Mouse (Mus musculus) adrenal gland, postnatal 36 days (tissue): ENCODE measurements at regions not wholly inside any gene's neighbourhood (a gene's known extent, or its start where the extent isn't known, plus 50 kb on each side); places are given as distances from the start of the nearest gene placed in this dataset.
A peak's percentile ranks its signal among the peaks of the same experiment; 100 is the strongest.

Source experiments
- DNase-seq, 2 experiments: peaks; one replicate each; pipeline ENCODE4 v3.0.0; 2021; ENCODE audit warnings: mixed read lengths in 1 of 2

DNA sequence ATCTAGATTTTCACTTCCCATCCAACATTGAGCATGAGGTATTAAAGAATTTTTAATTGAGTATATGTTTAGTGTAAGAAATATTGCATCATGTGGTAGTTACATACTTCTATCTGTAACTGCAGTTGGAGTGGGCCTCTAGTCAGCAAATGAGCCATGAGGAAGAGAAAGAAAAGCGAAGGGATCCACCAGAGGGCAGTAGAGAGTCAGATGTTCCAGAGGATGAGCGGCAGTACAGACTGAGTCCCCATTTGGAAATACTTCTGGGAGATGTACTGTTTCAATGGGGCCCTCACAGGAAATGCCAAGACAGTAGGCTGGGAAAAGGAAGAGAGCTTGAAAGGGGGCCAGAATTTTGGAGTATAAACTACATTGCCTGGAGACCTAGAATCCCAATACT lies 221.2 kb downstream of the Myh15 start:
- DNase-seq = peak; percentile 57 to 79

DNA sequence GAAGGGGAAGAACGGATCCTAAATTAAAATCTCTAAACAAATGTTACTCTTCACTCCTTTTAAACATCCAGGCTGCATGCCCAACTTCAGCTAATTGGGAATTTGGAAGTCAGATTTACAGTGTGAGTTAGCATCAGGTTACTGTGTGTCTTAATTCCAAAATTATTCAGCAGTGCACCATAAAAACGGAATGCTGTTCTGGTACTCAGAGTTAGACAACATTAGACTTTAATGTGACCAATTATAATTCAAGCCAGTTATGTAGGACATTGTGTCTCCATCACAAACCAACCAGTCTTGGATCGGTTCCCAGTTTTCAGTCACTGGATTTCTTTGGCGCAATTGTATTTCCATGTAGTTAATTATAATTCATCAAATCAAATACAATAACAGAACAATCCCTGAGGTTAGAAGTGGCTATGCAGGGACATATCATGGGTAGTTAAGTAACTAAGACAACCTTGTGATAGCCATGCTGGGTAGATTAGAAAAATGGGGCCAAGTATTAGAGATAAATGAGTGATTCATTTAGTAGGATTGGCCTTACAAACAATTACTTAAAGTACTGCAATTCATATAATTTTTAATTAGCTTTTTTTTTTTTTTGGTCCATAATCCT lies 230.9 kb downstream of the Myh15 start:
- peak in 1 of 2 experiments; percentile 12 for DNase-seq

DNA sequence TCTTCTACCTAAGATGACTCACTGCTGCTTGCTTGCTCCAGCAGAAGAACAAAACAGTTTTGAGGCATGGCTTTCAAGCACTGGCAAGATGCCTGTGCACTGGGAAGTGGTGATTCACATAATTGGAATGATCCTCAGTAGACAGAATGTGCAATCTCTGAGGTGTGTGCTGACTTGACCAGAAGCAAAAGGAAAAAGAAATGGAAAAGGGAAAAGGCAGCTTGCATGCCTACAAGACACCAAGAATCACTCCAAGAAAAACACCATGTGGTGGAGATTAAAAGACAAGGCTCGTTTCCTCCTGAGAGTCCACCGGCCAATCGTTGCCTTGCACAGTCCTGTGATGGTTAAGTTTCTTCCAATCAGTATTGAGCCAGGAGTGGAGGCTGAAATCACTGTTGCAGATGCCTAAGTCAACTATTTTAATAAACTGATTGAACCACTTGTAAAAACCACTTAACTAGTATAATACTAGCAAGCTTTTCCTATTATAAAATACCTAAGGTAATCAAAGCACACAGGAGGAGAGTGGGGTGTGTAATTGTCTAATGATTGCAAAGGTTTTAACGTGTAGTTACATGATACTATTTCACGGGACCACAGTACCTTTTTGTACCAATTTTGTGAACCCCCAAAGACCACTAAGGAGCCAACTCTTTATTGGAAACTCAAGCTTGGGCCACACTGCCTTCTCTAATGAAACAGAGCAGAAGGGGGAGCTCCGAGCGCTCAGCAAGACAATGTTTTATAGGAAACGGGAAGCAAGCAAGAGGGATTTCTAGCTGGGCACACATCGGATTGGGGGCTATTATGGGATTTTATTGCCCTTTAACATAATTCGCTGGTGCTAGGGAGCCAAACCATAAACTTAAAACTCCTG lies 232.2 kb downstream of the Myh15 start:
- DNase-seq = peak; percentile 33 to 47

DNA sequence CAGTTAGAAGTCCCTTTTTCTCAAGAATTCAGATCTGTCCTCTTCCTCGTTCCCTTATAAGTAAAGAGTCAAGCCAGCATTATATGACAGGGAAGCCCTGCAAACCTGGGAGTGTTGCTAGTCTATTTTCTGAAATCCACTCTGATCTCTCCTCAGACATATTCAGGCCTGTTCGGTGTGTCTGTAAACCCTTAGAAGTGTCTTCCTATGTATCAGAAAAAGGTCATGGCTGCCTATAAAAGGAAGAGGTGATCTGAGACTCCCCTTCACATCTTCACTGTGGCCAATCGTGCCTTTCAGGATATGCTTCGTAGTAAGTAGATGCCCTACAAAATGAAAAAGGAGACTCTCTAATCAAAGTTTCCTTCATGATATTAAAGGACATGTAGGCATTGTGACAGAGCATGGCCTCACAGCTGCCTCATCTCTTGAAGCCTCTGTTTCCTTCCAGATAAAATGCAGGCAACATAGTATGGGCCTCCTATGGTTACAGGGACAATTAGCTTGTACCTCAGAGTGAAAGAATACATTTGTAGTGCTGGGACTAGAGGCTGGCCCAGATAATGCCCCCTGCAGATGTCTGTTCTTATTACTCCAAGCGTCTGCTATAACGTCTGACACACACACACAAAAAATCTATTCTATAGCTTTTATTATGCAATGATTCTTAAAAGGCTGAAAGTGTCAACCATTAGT lies 246.5 kb downstream of the Myh15 start:
- DNase-seq = no peak

DNA sequence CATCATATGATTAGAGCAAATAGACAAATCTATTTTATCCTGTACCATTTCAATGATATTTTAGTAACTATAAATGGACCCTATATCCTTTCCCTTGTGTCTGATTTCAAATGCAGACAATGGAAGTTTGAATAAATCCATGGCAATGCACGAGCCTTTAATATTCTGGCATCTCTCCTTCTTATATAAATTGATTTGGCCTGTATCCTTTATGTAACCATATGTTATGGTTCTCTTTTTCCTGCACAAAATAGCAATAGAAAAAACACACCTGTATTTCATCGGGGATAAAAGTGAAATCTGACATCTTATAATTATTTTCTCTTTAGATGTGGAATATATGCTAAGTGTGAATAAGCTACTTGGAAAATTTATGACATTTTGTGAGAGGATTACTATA lies 247.1 kb downstream of the Myh15 start:
- DNase-seq = no peak

DNA sequence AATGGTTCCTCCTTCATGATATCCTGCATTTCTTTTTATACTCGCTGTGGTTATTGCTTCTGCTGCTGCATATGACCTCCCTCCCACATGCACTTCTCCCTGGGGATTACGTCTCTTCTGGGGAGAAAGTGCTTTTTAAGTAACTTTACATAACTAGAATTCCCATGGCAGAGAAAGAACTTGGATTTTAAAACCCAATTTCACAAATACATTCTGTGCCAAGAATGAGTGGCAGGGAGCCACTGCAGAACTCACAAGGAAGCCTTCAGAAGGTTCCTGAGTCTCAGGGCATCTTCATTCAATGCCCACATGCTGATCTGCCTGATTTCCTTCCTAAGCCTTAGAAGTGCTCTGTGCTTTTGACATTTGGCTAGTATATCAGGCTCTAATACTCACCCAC lies 259.8 kb downstream of the Myh15 start:
- DNase-seq = peak in 1 of 2 experiments; percentile 18

DNA sequence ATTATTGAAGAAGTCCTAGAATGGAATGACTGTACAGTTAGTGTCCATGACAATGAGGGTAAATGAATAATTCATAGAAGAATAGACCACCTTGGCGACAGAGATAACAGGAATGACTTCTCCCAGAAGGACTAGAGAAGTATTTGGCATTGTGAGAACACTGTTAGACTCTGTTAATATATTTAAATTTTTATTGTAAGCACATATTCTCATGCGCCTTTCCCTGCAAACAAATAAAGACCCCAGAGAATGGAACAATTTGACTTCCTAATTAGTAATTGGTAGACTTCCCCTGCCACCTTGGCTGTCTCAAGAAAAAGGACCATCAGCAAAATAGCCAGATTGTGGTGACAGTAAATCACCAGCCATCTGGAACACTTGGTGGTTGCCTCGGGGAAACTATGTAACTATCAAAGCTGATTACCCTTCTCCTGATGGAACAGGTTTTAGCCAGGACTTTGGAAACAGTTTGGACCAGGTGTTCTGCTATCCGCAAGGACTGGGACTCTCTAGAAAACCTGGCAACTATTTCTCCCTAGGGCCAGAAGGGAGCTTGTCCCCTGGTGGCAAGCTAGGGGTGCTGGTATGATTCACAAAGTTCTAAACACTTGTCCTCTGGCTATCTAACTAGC lies 261.9 kb downstream of the Myh15 start:
- DNase-seq = no peak

DNA sequence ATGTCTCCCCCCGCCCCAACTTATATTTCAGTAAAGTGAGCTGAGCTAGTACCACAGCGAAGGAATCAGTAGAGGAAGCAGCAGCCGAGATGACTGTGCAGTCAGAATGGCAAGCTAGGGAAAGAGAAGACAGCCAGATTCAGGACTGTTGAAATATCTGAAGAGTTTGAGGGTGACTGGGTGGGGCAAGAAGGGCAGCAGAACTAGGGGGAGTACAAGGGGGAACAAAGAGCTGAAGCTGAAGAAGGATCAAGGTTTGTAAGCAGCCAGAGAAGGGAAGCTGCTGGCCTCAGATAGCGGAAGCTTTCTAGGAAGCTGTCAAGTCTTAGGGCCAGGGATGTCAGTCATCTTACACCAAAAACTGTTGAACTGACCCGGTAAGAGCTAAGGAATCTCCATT lies 262.5 kb downstream of the Myh15 start:
- DNase-seq = no peak

DNA sequence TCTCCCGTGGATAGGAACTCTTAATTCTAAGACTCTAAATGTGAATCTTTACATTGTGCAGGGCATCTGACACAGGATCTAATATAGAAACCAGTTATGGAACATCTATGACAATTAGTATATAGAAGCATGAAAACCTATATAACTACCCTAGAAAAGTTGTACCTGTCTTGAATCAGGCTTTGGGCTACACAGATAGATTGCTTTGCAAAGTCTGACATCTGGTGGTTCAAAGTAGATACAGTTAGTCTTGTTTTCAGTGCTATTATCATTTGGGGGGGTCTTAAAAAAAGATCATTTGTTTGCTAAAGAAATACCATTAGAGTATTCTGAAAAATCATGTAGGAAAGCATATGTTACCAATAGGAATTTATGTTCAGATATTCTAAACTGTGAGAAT lies 264.7 kb downstream of the Myh15 start:
- DNase-seq = no peak

DNA sequence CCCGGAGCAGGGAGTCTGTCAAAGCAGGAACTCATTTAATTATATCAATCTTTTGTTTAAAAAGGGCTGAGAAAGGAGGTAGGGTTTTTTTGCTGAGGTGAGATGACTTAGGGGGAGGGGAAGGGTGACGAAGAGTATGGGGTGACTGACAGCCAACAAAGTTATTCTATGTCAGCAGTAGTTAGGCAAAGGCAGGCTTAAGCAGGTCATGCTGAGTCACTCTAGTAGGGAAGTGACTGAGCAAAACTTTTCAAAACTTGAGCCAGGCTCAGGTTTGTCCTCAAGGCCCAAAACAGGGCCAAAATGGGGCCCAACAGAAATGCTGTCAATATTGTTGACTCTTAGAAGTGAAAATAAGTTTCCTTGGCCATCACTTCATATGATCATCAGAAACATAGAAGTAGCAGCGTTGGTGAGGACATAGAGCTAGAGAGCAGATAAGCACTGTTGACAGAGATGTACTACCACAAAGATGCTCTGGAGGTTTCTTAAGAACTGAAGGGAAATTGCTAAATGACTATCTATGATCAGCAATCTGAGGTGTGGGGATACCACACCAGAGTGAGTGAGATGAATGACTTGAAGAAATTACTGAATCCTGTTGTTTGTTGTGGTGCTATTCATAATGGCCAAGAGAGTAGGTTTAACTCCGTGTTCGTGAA lies 273.6 kb downstream of the Myh15 start:
- no peak for DNase-seq

DNA sequence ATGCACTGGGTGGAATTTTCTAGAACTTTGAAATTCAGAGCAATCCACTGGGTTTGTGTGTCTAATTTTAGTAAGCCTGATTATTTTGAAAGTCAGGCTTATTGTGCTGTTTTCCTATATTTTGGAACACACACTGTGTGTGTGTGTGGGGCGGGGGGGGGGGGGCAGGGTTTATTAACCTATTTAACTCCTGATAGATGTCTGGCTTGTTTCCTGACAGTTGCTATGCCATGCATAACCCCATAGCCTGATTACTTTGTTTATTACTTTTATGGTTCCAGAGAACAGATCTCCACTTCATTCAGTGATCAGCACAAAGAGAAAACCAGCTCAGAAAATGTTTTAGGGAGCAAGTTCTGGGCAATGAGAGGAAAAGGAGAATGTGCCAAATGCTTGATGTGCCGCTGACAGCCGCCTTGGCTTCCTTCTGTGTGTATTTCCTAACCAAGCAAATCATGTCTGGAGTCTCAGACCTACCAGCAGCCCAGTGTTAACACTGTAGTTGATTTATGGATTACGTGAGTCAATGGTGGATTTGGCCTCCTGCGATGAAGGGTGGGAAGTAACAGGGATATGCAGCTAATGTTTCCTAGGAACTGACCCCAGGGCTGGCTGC lies 274.9 kb downstream of the Myh15 start:
- peak in 1 of 2 experiments; percentile 6 for DNase-seq

DNA sequence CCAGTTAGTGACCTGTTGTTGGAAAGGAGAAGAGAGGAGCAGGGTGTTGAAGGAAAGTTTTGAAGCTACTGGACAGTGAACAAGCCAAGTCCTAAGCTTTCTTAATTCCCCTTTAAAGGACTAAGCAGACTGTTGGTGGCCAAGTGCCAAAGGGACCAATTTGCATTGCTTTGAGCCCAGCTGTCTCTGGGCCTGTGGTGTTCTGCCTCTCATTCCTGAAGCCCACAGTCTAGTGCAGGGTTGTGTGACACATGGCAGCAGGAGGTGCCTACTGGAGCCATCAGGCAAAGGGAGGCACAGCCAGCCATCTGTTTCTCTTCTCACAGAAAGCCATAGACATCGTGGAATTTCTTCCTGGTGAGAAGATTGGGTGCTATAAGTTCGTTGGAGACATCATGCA lies 278.6 kb downstream of the Myh15 start:
- DNase-seq = no peak

DNA sequence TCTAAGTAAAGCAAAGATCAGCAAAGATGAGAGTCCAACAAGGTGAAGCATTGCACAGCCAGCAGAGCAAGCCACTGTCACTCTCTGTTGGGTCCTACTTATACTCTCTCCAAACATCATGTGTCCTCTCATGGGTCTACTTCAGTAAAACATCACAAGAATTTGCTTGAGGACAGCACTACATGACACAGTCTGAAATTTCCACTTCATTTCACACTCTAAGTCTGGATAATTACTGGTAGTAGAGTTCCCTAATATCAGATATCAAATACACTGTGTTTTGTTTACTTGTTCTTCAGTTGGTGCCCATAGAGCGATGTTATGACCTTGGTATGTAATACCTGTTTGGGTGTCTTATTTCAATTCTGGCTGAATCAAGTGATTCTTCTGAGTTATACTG lies 280.7 kb downstream of the Myh15 start:
- DNase-seq = no peak

DNA sequence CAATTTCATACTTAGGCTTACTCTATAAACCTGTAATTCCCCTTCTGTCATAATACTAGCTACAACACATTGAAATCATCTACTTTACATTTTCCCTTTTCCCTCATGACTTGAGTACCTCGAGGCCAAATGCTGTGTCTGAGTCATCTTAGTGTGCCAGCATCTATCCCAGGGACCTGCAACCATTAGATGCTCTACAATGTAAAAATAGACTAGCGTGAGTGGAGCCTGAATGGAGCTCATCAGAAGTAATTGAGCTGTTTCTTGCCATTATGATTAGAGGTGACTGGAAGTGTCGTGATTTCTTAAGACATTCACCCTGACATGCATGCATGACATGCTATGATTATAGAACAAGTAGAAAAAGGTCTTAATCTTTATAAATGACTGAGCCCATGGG lies 301.1 kb downstream of the Myh15 start:
- DNase-seq = no peak

DNA sequence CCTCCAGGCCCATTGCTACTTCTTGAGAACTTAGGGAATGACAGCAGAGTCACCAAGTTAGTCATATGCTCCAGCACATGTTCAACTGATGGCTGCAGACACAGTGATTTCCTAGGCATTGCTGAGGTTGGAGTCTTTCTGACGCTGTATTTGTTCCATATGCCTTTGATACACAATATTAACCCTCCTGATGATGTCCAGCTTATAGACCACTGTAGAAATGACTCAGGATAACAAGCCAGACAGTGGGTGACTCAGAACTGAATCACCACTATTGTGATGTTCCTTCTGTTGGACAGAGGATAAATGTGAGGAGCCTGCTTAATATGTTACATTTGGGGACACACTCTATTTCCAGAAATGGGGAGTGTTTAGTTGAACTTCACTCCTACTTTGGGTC lies 304.4 kb downstream of the Myh15 start:
- no peak for DNase-seq

DNA sequence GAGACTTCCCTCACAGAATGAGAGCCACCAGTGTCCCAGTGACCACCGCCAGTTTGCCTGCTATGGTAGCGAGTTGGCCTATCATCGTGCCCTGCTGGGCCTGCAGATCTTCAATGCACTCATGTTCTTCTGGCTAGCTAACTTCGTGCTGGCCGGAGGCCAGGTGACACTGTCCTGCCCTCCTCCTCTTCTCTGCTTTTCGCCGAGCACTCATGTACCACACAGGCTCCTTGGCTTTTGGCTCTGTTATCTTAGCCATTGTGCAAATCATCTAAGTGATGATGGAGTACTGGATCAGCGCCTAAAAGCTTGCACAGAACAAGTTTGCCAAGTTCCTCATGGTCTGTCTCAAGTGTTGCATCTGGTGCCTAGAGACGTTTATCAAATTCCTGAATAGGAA lies 312.2 kb downstream of the Myh15 start:
- DNase-seq = no peak

DNA sequence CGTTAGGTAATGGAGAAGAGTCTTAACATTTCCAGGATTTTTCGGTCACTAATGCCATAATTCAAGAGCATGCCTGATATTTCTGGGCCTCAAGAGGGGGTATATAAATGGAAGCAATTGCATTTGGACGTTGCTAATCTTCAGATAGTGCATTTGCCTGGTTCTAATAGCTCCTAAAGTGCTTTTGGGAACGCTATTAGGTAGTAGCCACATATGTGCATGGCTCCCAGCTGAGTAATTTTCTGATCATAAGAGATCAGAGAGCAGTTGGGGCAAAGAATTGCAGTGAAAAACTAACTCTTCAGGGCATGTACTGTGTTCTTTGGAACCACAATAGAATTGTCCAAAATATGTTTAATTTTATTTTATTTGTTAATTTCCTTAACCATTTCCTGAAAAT lies 317.8 kb downstream of the Myh15 start:
- DNase-seq = no peak

DNA sequence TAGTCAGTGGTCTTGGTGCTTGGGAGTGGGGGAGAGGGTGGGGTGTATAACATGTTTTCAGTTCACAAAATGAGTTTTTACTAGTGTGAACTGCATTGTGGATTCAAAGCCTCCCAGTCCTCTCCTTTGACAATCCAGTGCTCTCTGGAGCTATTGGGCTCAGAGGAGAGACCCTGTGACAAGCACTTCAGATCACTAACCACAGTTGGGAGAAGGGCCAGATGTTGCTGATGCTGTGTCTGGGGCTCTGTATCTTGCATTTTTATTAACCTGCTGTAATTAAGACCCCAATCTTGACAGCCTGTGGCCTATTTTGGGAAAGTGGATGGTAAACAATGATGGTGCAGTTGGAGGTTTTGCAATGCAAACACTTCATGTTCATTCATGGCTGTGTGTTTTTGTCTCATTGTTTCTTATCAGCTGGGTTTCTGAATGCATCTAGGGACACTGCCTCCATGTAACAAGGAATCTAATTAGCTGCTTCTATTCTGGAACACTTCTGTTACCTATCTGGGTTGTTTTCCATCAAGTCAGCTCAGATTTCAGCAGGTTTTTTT lies 320.0 kb upstream of the Ift57 start:
- no peak for DNase-seq

DNA sequence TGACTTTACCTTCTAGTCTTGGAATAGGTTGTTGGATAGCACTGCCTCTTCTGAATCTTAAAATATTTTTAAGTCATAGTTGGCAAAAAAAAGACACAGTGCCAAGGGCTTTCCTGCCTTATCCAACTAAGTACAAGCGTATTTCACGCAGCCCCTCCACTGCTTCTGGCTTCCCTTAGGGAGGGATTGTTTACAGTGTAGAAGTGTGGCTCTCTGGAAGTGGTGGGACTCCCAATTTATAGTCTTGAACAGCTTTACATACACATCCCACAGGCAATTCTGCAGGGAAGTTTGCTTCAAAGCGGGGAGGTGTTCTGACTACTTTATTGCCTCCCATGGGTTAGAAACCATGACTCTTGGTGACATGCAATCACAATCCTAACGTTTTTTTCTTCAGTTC lies 310.9 kb upstream of the Ift57 start:
- DNase-seq = no peak

DNA sequence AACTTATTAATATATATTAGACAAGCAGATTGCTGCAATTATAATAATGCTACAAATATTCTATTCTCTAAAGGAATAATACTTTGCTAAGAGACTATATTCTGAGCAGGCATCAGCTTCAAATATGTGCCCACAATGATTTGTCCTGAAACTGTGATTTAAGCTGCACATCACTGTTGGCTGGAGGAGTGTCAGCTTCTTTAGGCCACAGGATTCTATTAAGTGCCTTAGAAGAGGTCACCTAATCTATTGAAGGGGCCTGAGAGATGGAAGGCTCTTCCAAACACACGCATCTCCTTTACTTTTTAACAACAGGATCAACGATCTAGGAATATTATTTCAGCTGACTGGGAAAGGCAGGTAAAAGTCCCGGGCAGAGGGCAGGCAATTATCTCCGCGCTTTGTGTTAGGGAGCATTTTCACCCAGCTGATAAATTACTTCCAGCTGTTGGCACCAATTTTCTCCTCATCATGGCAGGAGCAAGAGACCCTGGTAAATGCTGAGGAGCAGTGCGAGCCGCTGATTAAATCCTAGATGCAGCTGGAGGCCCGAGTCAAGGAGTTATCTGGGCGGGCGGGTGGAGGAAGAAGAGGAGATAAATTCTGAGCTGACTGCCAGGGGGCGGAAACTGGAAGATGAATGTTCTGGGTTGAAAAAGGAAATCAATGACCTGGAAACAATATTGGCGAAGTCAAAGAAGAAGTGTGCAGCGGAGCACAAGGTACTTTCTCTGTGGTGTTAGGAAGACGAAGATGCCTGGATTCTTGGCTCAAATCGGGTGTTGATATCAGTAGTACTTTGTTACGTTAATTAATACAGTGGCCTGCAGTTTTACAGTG lies 290.9 kb upstream of the Ift57 start:
- no peak for DNase-seq

DNA sequence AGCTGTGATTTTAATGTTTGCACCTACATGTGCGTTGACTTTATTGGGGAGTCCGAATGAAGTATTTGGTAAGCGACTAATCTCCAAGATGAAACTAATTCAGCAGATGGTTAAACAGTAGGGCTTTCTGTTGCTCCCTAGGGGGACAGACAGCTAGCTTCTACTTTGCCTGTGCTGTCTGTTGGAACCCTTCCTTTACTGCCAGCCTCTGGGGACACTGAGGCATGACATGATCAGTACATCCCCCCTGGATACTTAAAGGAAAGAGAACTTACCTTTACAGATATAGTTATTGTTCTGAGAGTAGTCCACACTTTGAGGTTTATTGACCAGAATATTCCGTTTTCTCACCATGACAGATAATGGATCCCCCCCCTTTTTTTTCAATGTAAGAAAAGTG lies 289.8 kb upstream of the Ift57 start:
- DNase-seq = no peak
